Mouse (Mus musculus): Measurements from ENCODE around the gene Htr5a. TPM values are rescaled to one million over a fixed set of nuclear protein-coding genes. Genes with fewer than 3 reads are reported as not detected.

The Htr5a gene
- total RNA-seq, 2 experiments from 2014 or later, result not detected

DNA sequence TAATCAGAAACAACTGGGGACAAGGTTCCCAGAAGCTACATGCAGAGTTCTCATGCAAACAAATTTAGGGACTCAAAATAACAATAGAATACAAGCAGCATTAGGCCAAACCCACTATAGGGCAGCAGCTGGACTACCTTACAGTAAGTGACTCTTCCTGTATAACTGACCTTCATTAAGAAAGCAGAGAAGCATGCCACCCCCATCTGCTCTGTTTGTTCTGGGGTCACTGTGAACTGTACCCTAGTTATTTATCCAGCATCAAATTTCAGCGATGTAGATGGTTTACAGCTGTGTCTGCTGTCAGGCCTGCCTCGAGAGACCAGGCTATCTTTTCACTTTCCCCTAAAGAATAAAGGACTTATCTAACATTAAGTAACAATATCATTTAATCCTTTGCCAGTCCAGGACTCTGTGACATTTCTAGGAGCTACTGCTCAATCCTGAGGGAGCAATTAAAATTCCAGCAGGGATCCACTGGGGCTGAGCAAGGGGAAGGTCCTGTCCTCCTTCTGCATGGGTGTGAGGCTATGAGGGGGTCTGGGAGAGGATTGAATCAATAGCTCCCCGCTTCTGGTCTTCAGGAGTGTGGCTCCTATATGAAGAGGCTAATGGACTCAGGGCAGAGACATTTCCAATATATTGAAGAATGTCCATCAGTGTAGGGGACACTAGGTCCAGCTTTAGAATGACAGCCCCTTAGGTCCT lies 38.5 kb downstream of the Htr5a start:
- ATAC-seq (replicated peaks; ENCODE audit: low FRiP score, low TSS enrichment, poor library complexity, severe bottlenecking), result no peak

DNA sequence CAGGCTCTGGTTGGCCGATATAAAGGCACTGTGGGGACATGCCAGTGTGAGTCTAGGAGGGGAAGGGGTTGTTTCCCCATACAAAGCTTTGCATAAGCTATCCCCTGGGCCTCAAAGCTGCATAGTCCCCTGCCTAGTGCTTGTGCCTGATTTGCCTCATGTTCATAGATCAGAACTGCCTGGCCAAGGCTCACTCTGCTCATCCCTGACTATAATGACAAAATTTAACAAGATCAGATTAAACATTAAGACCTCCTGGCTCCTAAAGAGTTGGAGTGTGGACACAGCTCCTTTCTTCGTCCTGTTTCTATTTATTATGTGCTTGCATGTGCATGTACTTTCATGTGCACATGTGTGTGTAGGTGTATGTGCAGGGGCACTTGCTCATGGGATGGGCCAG lies 39.3 kb downstream of the Htr5a start:
- no peak for ATAC-seq (replicated peaks; ENCODE audit: low FRiP score, low TSS enrichment, poor library complexity, severe bottlenecking)

DNA sequence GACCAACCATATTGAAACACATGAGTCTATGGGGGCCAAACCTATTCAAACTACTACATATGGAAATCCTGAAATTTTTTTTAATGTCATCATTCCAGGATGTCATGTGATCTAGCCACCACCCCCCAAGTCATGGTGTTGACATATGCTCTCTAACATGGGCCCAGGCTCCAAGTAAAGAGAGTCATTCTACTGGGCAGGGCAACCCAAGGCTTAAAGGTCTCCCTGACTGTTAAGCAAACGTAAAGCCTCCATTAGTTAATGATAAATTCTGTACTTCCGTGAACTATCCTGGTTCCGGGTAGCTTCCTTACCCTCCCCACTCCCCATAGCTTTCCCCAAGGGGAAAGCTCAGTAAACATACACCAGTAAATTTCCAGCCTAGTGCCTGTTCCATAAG lies 46.1 kb downstream of the Htr5a start:
- ATAC-seq (replicated peaks; ENCODE audit: low FRiP score, low TSS enrichment, poor library complexity, severe bottlenecking), result no peak

DNA sequence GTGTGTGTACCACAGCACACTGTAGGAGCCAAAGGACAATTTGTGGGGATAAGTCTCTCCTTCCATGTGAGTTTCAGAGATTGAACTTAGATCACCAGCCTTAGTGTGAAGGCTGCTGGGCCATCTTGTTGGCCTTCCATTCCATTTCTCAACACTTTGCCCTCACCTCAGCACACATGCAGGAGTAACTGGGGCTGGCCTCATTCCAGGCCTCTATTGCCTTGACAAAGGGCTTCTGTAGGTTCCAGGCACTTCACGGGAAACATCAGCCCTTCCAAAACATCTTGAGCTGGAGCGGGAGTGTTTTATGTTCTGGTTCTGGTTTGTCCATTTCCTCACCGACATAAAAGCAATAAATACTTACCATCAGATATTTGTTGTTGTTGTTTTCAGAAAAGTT lies 54.0 kb downstream of the Htr5a start:
- ATAC-seq (replicated peaks; ENCODE audit: low FRiP score, low TSS enrichment, poor library complexity, severe bottlenecking), result no peak

DNA sequence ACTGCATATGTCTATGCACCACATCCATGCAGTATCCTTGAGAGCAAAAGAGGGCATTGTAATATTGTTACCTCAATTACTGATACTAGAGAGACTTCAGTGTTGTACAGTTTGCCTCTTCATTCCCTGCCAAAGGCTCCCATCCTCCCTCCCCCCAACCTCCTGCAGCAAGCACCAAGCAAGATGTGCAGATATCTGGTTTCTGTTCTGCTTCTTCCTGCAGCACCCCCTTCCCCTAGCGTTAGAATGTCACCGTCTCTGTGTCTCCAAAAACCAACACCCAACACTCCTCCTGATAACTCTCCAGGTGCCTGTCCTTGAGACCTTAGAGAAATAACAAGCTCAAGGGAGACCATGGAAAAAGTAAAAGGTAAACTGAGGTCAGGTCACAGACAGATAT lies 57.8 kb downstream of the Htr5a start:
- no peak for ATAC-seq (replicated peaks; ENCODE audit: low FRiP score, low TSS enrichment, poor library complexity, severe bottlenecking)

DNA sequence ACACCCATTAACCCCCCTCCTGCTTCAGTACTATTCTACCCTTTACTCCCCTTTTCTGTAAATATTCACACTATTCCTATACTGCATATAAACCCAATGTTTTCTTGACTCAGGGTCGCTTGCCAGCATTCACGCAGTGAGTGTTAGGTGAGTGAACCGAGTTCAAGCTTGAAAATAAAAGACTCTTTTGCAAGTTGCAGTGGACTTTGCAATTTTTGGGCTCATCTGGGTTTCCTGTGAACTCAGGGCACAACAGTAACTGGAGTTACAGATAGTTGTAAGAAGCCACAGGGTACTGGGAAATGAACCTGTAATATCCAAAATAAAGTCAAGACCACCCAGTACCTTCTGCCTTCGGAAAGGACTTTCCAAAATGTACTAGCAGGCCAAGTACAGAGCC lies 58.2 kb downstream of the Htr5a start:
- ATAC-seq (replicated peaks; ENCODE audit: low FRiP score, low TSS enrichment, poor library complexity, severe bottlenecking), result no peak

Other genes with a start within 250 kb of the Htr5a start
- gene Paxip1, start 50.5 kb upstream of the Htr5a start, total RNA-seq (2014; fragmentation: Nextera tagmentation), result 52.6 and 62.7 TPM in 2 replicates
- 26.7 and 36.3 TPM in 2 replicates for gene Paxip1, start 50.5 kb upstream of the Htr5a start, total RNA-seq (2017)
- gene Insig1, start 229.2 kb downstream of the Htr5a start, total RNA-seq (2014; fragmentation: Nextera tagmentation), result 11.1 and 17.1 TPM in 2 replicates
- 24.4 and 38.2 TPM in 2 replicates for gene Insig1, start 229.2 kb downstream of the Htr5a start, total RNA-seq (2017)

Data from megakaryocyte-erythroid progenitor cell, adult 5-6 weeks (primary cell).